Mouse (Mus musculus): ENCODE measurements around the gene Tiprl.

Tiprl gene

DNA sequence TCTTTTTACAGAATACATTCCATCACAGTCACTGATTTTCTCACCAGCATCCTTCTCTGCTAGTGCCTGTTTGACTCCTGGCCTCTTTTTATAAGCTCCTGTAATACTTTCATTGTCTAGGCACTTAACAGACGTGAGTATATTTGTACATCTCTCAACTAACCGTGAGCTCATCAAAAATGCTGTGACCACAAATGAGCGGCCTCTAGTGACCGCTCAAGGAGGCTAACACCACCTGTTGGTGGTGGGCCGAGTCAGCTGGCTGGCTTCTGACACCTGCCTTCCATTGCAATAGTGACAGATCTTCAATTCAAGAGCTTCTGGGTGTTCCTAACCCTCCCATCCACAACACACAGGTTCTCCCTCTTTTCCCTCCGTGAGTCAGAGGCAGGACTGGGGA, 53.4 kb downstream of the Tiprl start:
- in situ Hi-C loops (cut with MboI, MseI) = no loop called here

DNA sequence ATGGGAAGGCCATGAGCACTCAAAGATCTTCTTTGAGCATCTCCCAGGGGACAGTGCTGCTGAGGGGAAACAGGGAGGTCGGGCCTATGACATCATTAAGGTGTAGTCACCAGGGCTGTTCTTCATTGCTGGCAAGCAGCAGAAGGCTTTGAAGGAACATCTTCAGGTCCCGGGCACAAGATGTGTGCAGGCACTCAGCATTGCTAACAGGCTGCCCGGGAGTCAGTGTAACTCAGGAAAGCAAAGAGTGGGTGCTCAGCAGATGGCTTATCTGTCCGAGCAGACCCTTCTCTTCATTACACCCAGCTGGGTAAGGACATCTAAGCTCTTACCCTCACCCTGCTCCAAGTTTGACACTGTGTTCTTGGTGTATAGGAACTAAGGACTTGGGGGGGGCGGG, 57.5 kb downstream of the Tiprl start:
- in situ Hi-C loops (cut with MboI, MseI) = no loop called here

DNA sequence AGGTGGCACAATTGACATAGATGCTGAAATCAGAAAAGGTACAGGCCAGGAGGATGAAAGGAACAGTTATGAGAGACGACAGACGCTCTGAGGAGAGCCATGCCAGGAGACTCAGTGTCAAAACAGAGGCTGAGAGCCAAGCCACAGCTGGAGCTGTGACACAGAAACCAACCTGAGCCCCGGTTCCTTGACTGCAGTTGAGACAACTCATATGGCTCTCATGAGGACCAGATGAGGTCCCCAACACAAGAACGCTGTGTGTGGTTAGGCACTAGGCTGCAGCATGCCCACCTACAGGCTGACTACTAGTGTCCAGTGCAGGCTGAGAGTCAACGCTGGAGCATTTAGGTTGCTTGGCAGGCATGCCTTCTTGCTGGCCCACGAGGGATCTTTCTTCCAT, 58.7 kb downstream of the Tiprl start:
- in situ Hi-C loops (cut with MboI, MseI) = no loop called here

DNA sequence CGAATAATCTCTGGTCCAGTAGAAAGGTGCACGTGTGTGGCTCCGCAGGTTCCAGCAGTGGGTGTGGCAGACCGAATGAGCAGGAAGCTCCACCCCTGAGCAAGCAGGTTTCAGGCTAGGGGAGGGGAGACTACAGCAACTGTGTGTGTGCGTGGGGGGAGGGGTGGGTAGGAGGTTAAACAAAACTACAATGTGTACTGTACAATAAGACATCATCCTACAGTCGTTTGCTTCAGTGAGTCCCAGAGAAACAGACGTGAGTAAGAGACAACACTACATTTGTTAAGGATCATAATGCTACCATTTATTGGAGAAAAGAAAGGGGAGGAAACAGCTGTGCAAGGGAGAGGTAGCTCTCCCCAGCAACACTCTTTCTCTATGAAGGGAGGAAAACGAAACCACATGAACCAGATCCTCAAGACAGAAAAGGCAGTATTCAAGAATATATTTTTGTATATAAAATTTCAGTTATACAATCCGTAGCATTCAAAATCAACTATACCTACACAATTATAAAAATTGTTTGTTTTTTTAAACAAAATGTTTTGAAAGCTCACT, 62.7 kb downstream of the Tiprl start:
- in situ Hi-C loops (cut with MboI, MseI) = no loop called here

DNA sequence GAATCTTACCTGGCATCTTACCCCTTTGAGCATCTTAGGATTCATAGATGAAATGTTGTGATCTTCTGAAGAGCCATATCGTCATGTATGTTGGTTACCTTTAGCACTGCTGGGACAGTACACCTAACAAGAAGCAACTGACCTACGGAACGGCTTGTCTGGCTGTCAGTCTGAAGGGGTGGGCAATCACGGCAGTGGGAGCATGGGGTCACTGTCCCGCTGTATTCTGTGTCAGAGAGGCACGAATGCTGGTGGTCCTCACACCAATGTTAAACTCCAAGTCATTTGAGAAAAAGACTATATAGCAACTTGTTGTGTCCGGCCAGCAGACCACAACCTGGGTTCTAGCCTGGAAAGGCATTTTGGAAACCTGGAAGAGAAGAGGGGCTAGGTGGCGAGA, 65.5 kb downstream of the Tiprl start:
- in situ Hi-C loops (cut with MboI, MseI) = no loop called here

DNA sequence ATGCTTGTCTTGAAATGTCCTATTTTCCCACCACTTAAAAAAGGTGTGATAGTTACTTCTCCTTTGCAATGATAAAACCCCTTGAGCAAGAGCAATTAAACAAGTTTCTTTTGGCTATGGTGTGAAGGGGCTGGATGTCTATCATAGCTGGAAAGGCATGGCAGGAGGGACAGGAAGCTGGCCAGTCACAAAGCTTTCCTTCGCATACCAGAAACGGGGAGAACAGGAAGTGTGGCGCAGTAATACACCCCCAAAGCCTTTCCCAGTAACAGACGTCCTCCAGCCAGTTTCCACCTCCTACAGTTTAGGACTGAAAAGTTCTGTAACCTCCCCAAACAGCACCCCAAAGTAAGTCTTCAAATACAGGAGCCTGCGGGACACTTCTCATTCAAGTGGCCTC, 66.6 kb downstream of the Tiprl start:
- in situ Hi-C loops (cut with MboI, MseI) = no loop called here

DNA sequence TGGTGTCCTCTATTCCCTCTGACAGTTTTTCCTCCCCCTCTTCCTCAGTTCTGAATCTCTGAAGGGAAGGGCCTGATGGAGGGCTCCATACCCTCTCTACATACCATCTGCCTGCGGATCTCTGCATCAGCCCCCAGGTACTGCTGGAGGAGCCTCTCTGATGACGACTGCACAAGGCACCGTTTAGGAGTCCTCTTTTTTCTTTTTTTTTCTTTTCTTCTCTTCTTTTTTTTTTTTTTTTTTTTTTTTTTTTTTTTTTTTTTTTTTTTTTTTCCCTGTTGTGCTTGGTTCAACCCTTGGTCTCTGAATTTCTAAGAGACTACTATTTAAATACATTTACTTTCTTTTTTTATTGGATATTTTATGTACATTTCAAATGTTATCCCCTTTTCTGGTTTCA, 67.3 kb downstream of the Tiprl start:
- in situ Hi-C loops (cut with MboI, MseI) = no loop called here

DNA sequence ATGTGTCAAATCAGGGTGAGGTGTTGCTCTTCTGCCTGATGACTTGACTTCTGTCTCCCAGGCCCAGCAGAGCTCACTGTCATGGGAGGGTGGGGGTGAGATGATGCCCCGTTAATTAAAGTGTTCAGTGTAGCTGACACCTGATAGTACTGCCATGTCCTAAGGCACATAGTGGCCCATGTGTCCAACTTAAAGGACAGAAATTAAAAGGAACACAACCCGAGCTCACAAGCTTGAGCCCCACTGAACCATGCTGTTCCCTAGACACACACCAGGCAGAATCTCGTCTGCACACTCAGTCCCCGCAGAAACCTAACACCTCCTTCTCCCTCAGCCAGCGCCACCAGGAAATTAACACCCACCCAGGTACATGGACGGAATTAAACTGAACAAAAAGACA, 71.9 kb downstream of the Tiprl start:
- in situ Hi-C loops (cut with MboI, MseI) = no loop called here
